Mouse (Mus musculus) gastrocnemius, postnatal 4 days (tissue): ENCODE data around the gene Taf5l. TPM values are rescaled to one million over a fixed set of nuclear protein-coding genes. Genes with fewer than 3 reads are reported as not detected.
"Not testable (repeated sequence)": the region's sequence is repeated elsewhere in the genome, so short reads cannot be mapped to it uniquely, and the experiment has no call there.

ENCODE experiments used
- DNase-seq, 2 experiments: peaks; one replicate each; pipeline ENCODE4 v3.0.0; 2021 to 2022; ENCODE audit warnings: low spot score in 2 of 2, mixed read lengths in 2 of 2
- long read RNA-seq, 2 experiments: library from polyadenylated mRNA; stranded (forward); transcript quantifications; one replicate each; pipeline ENCODE4 v2.0.0; 2021
- total RNA-seq, 2 experiments: library from RNA; stranded (reverse); gene quantifications; 2 replicates each; pipeline ENCODE4 v1.2.3; 2021

The Taf5l gene
- 10 to 100 TPM; 17.5 to 21.9 TPM for total RNA-seq
- long read RNA-seq, experiment 1, transcript Taf5l-202 (5 exons, 2,973 nt), result major isoform, 31 of 46 reads
- long read RNA-seq, experiment 1, transcript Taf5l-201 (5 exons, 2,912 nt), result minor isoform, 9 of 46 reads
- long read RNA-seq, experiment 1, partial matches to known transcripts, result 5 of 46 reads
- long read RNA-seq, experiment 1, other reads (novel, unspliced or antisense), result 1 of 46 reads
- long read RNA-seq, experiment 2, transcript Taf5l-201 (5 exons, 2,912 nt), result minor isoform, 10 of 71 reads
- long read RNA-seq, experiment 2, transcript Taf5l-202 (5 exons, 2,973 nt), result major isoform, 49 of 71 reads
- long read RNA-seq, experiment 2, partial matches to known transcripts, result 4 of 71 reads
- long read RNA-seq, experiment 2, other reads (novel, unspliced or antisense), result 8 of 71 reads

DNA sequence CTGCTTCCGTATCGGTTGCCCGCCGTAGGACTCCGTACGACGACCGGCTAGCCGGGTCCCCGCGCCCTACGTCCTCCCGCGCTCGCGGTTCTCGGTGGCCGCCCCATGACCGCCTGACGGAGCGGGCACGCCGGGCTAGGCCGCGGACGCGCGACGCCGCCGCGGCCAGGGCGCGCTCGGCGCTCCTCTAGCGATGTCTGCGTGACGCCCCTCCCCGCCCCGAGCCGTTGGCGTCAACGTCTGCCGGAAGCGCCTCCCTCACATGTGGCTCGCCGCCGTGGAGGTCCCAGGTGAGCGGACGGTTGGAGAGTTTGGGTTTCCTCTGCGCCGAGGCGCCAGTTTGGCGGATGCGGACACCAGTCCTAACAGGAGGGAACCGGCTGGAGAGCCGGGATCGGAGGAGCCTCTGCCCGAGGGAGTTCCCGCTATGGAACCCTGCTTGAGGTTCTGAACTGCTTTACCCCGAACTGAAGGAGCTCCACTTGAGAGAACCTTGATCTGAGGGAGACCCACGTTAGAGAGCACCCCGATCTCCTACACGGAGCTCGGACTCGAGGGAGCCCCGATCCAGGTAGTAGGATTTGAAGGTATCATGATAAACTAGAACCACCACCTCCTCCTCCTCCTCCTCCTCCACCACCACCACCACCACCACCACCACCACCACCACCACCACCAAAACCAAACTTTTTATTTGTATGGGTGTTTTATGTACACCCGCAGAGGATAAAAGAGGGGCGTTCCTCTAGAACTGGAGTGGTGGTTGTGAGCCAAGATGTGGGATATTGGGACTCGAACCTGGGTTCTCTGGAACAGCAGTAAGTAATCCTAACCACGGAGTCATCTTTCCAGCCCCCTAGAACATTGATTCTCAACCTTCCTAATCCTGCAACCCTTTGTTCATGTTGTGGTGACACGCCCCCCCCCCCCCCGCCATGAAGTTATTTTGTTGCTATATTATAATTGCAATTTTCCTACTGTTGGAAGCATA is at the start of gene Taf5l, which contains the start of gene Urb2:
TSS of gene Taf5l (minus strand) at position 161 of the 991 bp plus-strand sequence.
TSS of gene Urb2 (plus strand) at position 272 of the 991 bp plus-strand sequence.
- peak; percentile 83 to 93 for DNase-seq

DNA sequence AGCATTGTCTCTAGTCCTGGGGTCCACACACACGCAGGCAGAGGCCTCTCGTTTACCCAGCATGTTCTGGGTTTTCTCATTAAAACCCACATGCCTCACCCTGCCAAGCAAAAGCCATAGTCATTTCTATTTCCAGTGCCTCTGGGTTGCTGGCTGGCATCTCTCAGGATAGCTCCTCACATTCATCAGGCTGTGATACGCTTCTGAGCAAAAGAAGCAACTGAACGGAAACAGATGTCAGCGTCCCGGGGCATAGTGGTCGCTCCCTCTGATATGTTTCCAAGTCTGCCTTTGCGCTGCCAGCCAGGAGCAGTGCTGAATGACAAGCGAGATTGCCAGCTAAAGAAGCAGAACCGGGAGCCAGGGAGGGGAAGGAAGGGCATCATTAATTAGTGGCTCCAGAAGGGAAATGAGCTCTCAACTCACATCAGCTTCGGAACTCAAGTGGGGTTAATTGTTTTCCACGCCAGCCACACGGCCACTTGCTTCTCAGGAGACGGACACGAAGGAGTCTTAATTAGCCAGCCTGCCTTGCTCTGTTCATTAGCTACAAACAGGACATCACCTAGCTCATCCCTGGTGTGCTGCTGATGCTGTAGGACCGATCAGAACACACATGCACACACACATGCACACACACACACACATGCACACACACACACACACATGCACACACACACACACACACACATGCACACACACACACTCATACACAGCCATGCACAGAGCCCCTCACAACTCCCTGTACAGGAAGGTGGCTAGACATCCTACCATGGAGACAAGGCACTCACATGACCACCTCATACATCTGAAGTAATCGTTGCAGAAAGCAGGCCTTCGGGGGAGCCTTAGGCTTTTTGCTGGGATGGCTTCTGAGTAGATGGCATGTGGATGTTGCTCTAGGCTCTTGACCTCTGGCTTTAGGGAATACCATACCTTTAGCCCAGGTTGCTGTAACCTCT is 49.4 kb upstream of the Taf5l start:
- peak in 1 of 2 experiments; percentile 39 for DNase-seq

DNA sequence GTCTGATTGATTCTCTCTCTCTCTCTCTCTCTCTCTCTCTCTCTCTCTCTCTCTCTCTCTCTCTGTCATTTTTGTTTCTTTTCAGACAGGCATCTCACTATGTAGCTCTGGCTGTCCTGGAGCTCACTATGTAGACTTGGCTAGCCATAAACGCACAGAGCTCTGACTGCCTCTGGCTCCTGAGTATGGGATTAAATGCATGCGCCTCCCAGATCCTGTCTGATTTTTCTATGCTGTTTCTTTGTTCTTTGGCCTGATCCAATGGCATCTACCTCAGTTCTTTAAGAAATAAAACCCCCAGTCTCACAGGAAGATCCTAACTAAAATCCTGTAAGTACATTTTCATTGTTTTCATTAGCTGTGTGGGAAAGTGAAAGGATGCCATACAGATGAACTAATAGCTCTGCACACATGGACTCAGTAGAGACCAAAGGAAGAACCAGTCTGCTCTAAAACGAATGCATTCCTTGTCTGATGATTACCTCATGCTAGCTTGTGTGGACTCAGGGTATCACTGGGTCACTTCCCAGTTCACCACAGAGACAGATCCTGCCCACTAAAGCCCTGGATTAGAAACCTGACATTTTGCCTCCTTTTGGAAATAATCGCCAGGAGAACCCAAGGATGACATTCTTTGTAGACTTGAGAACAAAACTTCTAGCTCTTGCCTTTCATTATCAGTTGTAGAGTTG is 46.0 kb upstream of the Taf5l start:
- DNase-seq, result no peak

DNA sequence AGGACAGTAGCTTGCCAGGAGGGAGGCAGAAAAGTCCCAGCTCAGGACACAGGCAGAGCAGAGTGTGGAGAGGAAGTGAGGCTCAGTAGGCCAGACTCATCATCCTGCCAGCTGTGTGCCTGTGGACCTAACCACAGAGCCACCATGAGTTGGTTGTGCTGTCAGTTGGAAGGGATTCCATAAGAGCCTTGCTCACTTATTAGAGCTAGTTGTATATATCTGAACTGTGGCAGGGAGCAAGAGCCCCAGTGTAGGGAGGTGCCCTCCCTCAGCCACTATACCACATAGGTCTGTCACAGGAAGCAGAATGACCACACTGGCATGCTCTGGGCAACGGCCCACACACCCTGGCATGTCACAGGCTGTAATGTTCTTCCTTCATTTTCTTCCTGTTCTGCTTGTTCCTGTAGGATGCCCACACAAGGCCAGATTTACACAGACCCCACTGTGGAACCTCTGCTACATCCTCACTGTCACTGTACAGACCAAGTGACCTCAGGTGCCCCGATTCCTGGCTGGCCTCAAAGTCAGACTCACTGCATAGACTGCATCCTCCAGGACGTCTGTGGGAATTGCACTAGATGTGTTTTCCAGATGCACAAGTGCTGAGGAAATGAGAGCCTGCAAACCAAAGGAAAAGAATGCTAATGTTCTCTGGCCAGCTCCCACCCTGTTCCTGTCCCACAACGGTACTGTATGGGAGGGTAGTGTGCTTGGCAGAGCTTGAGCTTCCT is 45.3 kb upstream of the Taf5l start:
- DNase-seq, result peak in 1 of 2 experiments; percentile 41

DNA sequence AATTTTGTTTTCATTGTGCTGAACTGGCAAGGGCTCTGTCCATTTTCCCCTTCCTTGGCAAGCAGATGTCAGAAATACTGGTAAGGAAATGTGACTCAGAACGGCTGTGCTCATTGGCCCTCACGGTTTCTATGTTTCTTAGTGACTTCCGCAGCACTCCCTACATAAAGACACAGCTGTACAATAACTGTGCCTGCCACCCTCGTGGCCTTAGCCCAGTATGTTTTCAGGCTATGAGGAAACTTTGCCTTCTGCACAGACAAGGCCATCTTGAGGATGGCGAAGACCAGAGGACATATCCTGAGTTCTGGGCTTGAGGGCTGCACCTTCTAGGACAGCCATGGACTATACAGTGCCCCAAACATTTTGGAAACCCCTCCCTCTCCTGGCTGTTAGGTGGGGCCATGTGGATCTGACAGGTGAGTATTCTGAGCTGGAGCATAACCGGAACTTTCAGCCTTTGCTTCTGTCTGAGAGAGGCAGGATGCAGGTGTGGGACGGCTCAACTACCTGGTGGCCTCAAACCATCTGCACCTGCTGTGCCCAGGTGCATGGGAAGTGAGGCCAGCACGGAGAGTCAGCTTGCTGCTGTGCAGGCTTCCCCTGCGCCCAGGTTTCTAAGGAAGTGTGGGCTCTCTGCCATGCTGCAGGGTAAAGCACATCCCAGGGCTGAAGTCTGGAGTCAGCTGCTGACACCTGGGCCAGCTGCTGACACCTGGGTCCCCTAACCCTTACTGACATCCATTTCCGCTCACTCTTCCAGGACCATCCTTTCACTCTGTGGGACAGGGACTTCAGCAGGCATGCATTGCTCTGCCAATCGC is 35.8 kb upstream of the Taf5l start:
- DNase-seq, result no peak

DNA sequence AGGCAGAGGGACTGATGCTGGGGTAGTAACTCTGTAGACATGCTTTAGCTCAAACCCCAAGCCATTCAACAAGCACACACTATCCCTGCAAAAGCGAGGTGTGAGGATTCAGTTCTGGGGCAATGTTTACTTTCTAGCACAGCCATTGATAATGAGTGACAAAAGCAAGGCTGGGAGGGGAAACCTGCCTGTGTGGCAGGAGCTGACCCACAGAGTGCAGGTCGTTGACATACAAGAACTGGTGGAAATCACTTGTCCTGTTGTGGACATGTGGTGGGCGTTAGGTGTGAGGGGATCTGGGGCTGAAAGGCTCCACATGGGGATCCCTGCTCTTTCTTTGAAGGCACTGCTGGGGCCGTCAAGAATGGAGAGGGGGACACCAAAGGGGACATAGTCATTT is 31.4 kb upstream of the Taf5l start:
- no peak for DNase-seq

DNA sequence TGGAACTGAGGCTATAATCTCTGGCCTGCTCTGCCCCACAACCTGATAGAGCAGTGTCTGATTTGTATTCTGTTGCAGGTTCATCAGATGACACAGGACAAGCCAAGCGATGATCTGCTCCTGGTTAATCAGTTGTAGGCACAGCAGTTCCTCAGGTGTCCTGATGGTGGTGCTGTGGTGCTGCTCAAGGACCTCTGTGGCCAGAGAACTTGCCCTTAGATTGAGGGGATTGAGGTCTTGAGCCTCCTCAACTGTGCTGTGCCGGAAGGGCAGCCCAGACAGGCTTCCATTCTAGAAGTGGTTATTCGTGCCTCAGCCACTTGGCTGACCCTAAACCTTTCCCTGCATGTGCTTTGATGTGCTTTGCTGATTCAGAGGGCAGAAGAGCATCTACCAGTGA is 30.9 kb upstream of the Taf5l start:
- DNase-seq, result peak; percentile 44 to 63

DNA sequence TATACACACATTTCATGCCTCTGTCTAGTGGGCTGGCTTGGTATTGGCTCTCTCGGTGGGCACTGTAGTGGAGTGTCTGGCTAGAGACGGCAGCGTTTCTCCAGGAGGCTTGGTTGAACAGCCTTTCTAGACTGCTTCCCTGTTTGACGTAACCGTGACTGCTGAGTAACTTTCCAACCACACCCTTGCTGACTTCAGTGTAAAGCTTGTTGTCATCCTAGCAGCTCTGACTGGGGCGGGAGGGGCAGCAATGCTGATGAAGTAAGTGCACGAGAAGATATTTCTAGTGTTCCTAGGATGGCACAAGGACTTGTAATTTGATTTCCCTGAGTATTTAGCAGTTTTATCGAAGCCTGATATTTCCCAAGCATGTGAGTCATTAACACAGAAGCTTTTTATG is 24.7 kb upstream of the Taf5l start:
- DNase-seq, result no peak

DNA sequence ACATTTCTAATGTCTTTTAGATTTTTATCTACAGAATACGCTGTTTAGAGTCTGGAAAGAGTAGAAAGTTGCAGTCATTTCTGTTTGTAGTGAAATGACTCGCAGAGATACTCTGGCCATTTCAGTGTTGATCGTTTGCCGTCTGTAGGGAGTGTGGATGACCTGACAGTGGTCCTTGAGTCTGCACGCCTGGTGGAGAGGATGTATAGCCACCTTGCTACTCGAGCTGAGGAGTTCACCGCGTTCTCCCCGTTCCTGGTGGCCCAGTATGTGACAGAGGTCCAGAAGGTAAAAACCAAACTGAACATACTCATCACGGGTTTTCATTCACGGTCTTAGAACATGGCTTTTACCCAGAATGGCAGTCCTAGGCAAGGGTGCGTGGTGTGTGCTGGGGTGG is 23.7 kb upstream of the Taf5l start:
- DNase-seq, result no peak

DNA sequence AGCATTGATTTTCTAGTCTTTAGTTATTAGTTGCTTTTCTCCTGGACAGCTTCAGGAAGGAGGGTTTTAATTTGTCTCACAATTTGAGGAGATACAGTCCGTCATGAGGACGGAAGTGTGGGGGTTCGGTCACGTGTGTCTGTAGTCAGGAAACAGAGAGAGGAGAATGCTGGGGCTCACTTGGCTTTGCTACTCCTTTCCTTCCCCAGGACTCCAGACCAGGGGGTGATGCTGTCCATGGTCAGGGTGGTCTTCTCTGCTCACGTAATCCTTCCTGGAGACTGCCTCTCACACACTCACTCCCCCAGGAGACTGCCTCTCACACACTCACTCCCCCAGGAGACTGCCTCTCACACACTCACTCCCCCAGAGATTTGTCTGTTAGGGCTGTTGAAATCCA is 23.2 kb upstream of the Taf5l start:
- no peak for DNase-seq

DNA sequence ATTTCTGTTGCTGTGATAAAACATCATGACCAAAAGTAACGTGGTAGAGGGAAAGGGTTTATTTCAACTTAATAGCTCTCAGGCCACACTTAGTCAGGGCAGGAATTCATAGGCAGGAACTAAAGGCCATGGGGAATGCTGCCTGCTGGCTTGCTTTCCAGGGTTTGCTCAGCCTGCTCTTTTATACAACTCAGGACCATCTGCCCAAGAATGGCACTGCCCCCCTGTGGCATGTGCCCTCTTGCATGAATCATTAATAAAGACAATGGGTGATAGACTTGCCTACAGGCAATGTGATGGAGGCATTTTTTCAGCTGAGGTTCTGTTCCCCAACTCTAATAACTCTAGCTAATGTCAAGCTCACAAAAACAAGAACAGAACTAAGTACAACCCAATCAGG is 21.0 kb upstream of the Taf5l start:
- no peak for DNase-seq

DNA sequence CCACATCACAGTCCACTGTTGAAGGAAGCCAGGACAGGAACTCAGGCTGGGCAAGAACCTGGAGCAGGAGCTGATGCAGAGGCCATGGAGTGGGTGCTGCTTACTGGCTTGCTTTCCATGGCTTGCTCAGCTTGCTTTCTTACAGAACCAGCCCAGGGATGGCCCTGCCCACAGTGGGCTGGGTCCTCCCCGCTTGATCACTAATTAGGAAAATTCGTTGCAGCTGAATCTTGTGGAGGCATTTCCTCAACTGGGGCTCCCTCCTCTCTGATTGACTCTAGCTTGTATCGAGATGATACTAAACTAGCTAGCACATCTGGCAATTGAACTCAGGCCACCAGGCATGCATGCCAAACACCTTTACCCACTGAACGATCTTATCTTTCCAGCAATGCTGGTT is 18.2 kb upstream of the Taf5l start:
- DNase-seq, result no peak

DNA sequence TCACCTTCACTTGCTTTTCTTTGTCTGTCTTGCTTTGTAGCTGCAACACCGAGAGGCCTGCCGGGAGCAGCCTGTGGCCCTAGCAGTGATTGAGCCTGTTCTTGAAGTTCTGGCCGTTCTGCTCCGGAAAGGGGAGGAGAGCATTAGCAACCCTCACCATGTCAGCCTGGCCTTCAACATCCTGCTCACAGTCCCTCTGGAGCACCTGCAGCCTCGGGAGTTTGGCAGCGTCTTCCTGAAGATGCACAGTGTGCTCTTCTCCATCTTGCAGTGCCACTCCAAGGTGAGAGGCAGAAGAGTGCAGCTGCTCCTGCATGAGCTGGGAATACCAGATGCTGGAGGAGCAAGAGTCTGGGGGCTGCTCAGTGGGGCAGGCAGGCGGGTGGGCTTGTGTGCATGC is 16.9 kb upstream of the Taf5l start:
- no peak for DNase-seq

DNA sequence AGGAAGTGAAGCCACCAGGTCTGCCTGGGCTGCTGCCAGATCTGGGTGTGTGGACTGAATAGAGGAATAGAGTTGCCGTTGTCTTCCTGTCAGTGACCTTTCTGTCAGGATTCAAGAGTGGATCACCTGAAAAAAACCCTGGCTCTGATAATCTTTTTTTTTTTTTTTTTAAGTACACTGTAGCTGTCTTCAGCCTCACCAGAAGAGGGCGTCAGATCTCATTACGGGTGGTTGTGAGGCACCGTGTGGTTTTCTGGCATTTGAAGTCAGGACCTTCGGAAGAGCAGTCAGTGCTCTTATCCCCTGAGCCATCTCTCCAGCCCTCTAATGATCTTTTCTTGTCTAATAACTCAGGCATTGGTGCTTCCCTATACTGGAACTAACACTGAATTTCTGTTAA is 12.2 kb upstream of the Taf5l start:
- DNase-seq, result no peak

DNA sequence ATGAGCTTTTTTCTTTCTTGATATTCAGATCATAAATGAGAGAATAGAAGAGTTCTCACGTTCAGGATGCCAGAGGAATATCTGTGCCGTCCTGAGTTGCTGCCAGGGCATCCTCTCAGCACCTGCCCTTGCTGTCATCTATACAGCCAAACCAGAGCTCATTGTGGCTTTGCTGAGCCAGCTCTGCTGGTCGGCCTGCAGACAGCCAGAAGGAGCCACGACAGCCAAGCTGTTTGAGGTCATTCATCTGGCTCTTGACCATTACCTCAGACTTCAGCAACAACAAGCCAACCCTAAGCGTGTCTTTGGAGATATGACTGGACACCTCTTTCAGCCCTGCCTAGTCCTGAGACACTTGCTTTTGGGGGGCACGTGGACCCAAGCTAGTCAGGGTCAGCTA is 6.6 kb upstream of the Taf5l start:
- no peak for DNase-seq

DNA sequence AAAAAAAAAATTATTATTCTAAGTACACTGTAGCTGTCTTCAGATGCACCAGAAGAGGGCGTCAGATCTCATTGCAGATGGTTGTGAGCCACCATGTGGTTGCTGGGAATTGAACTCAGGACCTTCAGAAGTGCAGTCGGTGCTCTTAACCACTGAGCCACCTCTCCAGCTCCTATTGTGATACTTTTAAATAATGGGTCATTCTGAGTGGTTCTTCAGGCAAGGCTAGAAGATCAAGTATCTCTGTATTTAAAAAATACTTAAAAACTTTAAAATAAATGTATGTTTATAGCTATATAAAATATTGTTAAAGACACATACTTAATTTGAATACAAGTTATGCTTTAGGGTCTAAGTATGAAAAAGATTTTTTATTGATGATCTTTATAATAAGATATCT is 5.1 kb upstream of the Taf5l start:
- not testable (repeated sequence) for DNase-seq

DNA sequence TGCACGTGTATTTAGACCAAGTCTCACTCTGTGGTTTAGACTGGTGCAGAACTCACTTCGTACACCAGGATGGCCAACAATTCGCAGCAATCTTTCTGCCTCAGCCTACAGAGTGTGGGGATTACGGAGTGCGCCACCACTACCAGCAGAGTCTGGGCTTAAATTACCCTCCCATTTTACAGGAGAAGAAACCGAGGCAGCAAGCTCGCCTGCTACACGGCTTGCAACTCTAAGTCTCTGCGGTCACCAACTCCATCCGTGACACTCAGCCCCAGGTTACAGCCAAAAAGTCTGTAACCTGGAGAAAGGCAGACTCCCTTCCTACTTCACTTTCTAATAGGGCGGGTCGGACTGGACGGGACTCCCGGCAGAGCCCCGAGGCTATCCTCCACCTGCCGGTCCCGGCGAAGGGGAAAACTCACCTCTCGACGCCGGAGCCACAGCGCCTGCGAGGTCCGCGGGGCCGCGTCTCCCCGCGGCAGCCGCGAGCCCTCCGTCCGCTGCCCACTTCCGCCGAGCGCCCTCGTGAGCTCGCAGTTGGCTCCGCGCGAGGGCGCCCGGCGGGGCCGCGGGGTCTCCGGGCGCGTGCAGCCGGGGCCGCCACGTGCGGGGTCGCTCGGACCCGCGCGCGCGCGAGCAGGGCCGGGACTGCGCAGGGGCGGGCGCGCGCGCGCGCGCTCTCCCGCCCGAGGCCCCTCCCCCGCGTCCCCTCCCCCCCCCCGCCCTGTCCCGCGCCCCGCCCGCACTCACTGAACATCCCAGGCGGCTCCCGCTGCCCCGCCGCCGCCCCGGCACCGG is 559 bp downstream of the Taf5l start:
- peak in 1 of 2 experiments; percentile 41 for DNase-seq

DNA sequence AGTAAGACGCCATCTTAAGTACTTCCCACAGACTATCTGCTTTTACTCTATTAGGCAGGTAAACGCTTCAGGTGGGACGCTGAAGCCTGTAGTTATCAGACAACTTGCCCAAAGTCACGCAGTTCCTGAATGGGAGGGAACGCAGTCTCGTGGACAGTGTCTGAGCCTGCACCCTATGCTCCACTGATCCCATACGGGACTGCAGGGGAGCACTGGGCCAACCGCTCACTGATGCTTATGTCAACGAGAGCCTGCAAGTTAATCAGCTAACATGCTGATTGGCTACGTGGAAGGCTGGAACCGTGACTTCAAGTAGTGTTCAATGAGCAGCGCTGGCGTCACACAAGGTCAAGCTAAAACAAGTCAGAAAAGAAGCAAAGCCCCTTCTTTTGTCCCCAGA is 1.4 kb downstream of the Taf5l start:
- no peak for DNase-seq
